In genomic region chr10:82985700-82986131, GRCm38 (mm10) we compare ENCODE assay signal across 8 mouse cellular contexts. TPM values are rescaled to one million over a fixed set of nuclear protein-coding genes. Genes with fewer than 3 reads are reported as not detected.
DNase-seq lines count a peak whose midpoint lies in the region; ATAC-seq and TF ChIP-seq lines count a peak whose summit lies in the region.

No protein-coding gene starts in this region.

- TF ChIP-seq CTCF in CH12.LX (conservative IDR thresholded peaks at IDR 0.05 in 1 of 2, IDR thresholded peaks at IDR 0.05 in 1 of 2; ENCODE audit: low read depth in 2 of 2, low read length in 2 of 2): peak in 1 of 2 experiments; percentile 63; a peak in 2 of 4 replicates

- H3K4me1 ChIP-seq in CH12.LX (ENCODE audit: control insufficient read depth in 1 of 2, insufficient read depth in 2 of 2): peaks cover 3 to 30% of the 10 kb centered on the region in 2 experiments; a peak in 3 of 4 replicates
- peaks cover 14% of the 10 kb centered on the region for H3K4me1 ChIP-seq in embryonic facial prominence, embryonic 12.5 days
- H3K4me1 ChIP-seq in lung, embryonic 16.5 days (replicated peaks; ENCODE audit: control insufficient read depth, insufficient read depth, low read length): peaks cover 20% of the 10 kb centered on the region

- no peaks in the 10 kb centered on the region for H3K9me3 ChIP-seq in CH12.LX (replicated peaks; ENCODE audit: low read length)
- H3K9me3 ChIP-seq in embryonic facial prominence, embryonic 12.5 days: no peaks in the 10 kb centered on the region
- no peaks in the 10 kb centered on the region for H3K9me3 ChIP-seq in lung, embryonic 16.5 days (ENCODE audit: control insufficient read depth, low read length)

- WGBS in embryonic facial prominence, embryonic 12.5 days: under 1% methylated on average over 32 of the region's 32 CpGs
- WGBS in lung, embryonic 16.5 days: under 1% methylated on average over 30 of the region's 32 CpGs

- H3K4me3 ChIP-seq in CH12.LX (replicated peaks in 1 of 3; ENCODE audit: low read depth in 2 of 3, low read length in 2 of 3, poor library complexity in 1 of 3): peak overlapping the region; percentile 69 to 87 (median 70)
- peak overlapping the region; percentile 79 for H3K4me3 ChIP-seq in embryonic facial prominence, embryonic 12.5 days
- peak overlapping the region; percentile 77 for H3K4me3 ChIP-seq in lung, embryonic 16.5 days (ENCODE audit: low read length)

- TF ChIP-seq POLR2A in CH12.LX (IDR thresholded peaks at IDR 0.05; ENCODE audit: low read depth, low read length): no peak

- dilution Hi-C loops in CH12.LX (cut with MboI; ENCODE audit: extremely low pct_ligation_motif_present, extremely low pct_unique_long_range_greater_than_20kb, low sequenced_read_pairs): no loop called here

- TF ChIP-seq RAD21 in CH12.LX (IDR thresholded peaks at IDR 0.05; ENCODE audit: low read depth, low read length): peak; percentile 41

- H3K27ac ChIP-seq in CH12.LX (ENCODE audit: insufficient read depth, low read depth): peak overlapping the region; percentile 21; the same call in 1 of the 2 replicates
- H3K27ac ChIP-seq in embryonic facial prominence, embryonic 12.5 days: peak overlapping the region; percentile 89
- peak overlapping the region; percentile 79 for H3K27ac ChIP-seq in lung, embryonic 16.5 days (ENCODE audit: low read length)

- peaks cover 39% of the 10 kb centered on the region for H3K27me3 ChIP-seq in CH12.LX (replicated peaks)
- H3K27me3 ChIP-seq in embryonic facial prominence, embryonic 12.5 days: peaks cover 18% of the 10 kb centered on the region
- peaks cover 6% of the 10 kb centered on the region; the same call in 1 of the 2 replicates for H3K27me3 ChIP-seq in lung, embryonic 16.5 days (ENCODE audit: control insufficient read depth, insufficient read depth, low read depth, low read length)

- H3K9ac ChIP-seq in CH12.LX (ENCODE audit: insufficient read depth, low read depth): peak overlapping the region; percentile 45
- peak overlapping the region; percentile 76 for H3K9ac ChIP-seq in embryonic facial prominence, embryonic 12.5 days
- peak overlapping the region; percentile 75 for H3K9ac ChIP-seq in lung, embryonic 16.5 days (ENCODE audit: low read length)

- no peak for TF ChIP-seq EP300 in CH12.LX (IDR thresholded peaks at IDR 0.05; ENCODE audit: low read length)

- peak overlapping the region; percentile 71 for H3K4me2 ChIP-seq in CH12.LX (ENCODE audit: insufficient read depth, low read depth, poor library complexity, severe bottlenecking)
- H3K4me2 ChIP-seq in embryonic facial prominence, embryonic 12.5 days (replicated peaks): peak overlapping the region; percentile 87
- H3K4me2 ChIP-seq in lung, embryonic 16.5 days (ENCODE audit: low read depth, low read length): peak overlapping the region; percentile 89

- H3K36me3 ChIP-seq in CH12.LX (replicated peaks in 1 of 2; ENCODE audit: control insufficient read depth in 1 of 2, insufficient read depth in 1 of 2, low read length in 1 of 2): no peaks in the 10 kb centered on the region
- no peaks in the 10 kb centered on the region for H3K36me3 ChIP-seq in embryonic facial prominence, embryonic 12.5 days
- no peaks in the 10 kb centered on the region for H3K36me3 ChIP-seq in lung, embryonic 16.5 days (ENCODE audit: control insufficient read depth, insufficient read depth, low read length)

- peak; percentile 76; the same call in 1 of the 2 replicates for ATAC-seq in embryonic facial prominence, embryonic 12.5 days (ENCODE audit: insufficient number of reproducible peaks, insufficient read depth, low FRiP score, low TSS enrichment)
- peak; percentile 48 for ATAC-seq in lung, embryonic 16.5 days (ENCODE audit: low read depth)
- ATAC-seq in monocyte, adult 5-6 weeks (replicated peaks; ENCODE audit: insufficient number of reproducible peaks, low FRiP score, low TSS enrichment, poor library complexity, severe bottlenecking): no peak

- in situ Hi-C loops in CH12.LX (cut with MboI; ENCODE audit: low pct_ligation_motif_present, low pct_unique_long_range_greater_than_20kb, low sequenced_read_pairs): loop anchor here (10.0 kb wide), 1 partner anchor 51 kb away; no protein-coding TSS in a partner anchor

- DNase-seq in CH12.LX (ENCODE audit: extremely low read depth): peak; percentile 52
- DNase-seq in adrenal gland, adult 18-20 months (ENCODE audit: low spot score in 2 of 2): peak; percentile 52 to 60
- peak; percentile 17 for DNase-seq in heart, postnatal 4 days
- peak; percentile 52 for DNase-seq in layer of hippocampus, adult 9-11 months
- DNase-seq in right cerebral cortex, adult 18-20 months: peak; percentile 58

- no peaks in the 10 kb centered on the region for H3K79me2 ChIP-seq in CH12.LX (replicated peaks; ENCODE audit: control insufficient read depth, extremely low read depth, insufficient read depth, poor library complexity, severe bottlenecking)

TF ChIP-seq in CH12.LX, 34 proteins besides CTCF, POLR2A, EP300 and RAD21:
- TF ChIP-seq IRF4 (IDR thresholded peaks at IDR 0.05; ENCODE audit: low read depth, low read length) (peak; percentile 7; the same call in 1 of the 2 replicates), SMC3 (IDR thresholded peaks at IDR 0.05; ENCODE audit: low read depth, low read length) (peak; percentile 52), ZKSCAN1 (IDR thresholded peaks at IDR 0.05; ENCODE audit: borderline replicate concordance, low read depth, low read length) (no peak), JUN (IDR thresholded peaks at IDR 0.05; ENCODE audit: insufficient read depth, low read depth, low read length) (no peak), HCFC1 (IDR thresholded peaks at IDR 0.05; ENCODE audit: low read depth, low read length) (no peak), MXI1 (IDR thresholded peaks at IDR 0.05; ENCODE audit: low read depth, low read length) (no peak), CHD1 (IDR thresholded peaks at IDR 0.05; ENCODE audit: low read depth, low read length) (no peak), MAFK (IDR thresholded peaks at IDR 0.05; ENCODE audit: insufficient replicate concordance, low read length) (no peak), NELFE (IDR thresholded peaks at IDR 0.05; ENCODE audit: low read depth, low read length) (no peak)

RNA-seq across cellular contexts. Expression of gene Chst11, which starts 0.4 kb away (rescaled TPM):
- total RNA-seq in CH12.LX (2012; rRNA removed): 3.6 TPM in 2 replicates
- 5.2 and 5.3 TPM in 2 replicates for total RNA-seq in CH12.LX (2014; rRNA removed)
- polyA plus RNA-seq in CH12.LX (2012; ENCODE audit: insufficient read length, low read depth): 3.5 and 4.5 TPM in 2 replicates
- total RNA-seq in adrenal gland, adult 18-20 months (2021): 10 to 100 TPM; 49.8 to 68.7 TPM
- 2.2 and 2.4 TPM in 2 replicates for polyA plus RNA-seq in embryonic facial prominence, embryonic 12.5 days (2016; fragmentation: Nextera tagmentation; extraction: Ambion mirVana)
- total RNA-seq in heart, postnatal 4 days (2021): 1 to 10 TPM; 3.6 to 5.2 TPM
- polyA plus RNA-seq in lung, embryonic 16.5 days (2015; fragmentation: Nextera tagmentation; extraction: Ambion mirVana): 1.2 and 1.5 TPM in 2 replicates
- total RNA-seq in monocyte, adult 5-6 weeks (2017): 9.0 to 18.3 TPM (median 9.7 TPM) in 3 replicates

Comparison
In these comparisons a context has a peak if more than half of its experiments do, and no peak if none do; other contexts are left out.
1. H3K27ac ChIP-seq: peak in every context shown above with its lines; median percentile 89 in embryonic facial prominence, embryonic 12.5 days; 79 in lung, embryonic 16.5 days; 21 in CH12.LX.